Mouse (Mus musculus) myocyte (in vitro differentiated cells): Measurements from ENCODE around the gene Wbp1l.

Experiments used
- CEBPB ChIP-seq: IDR thresholded peaks from 2 replicates; pipeline ENCODE4 v1.6.1; 2011; ENCODE audit warnings: mild to moderate bottlenecking, moderate library complexity; ENCODE audit not compliant: poor library complexity, insufficient read depth, severe bottlenecking
- MYOD1 ChIP-seq, 3 experiments: IDR thresholded peaks; one replicate each; pipeline ENCODE4 v1.6.1; 2011; ENCODE audit warnings: control low read depth in 2 of 3, low read depth in 2 of 3, mild to moderate bottlenecking in 2 of 3, moderate library complexity in 1 of 3; ENCODE audit not compliant: insufficient read length in 2 of 3, control insufficient read depth in 1 of 3
- POLR2A ChIP-seq: IDR thresholded peaks from one replicate; pipeline ENCODE4 v1.6.1; 2011; ENCODE audit warnings: low read depth, mild to moderate bottlenecking, control low read depth, moderate library complexity; ENCODE audit not compliant: insufficient read length
- REST ChIP-seq: IDR thresholded peaks from one replicate; pipeline ENCODE4 v1.6.1; 2011; ENCODE audit warnings: mild to moderate bottlenecking, control low read depth, moderate library complexity; ENCODE audit not compliant: insufficient read depth, insufficient read length
- SRF ChIP-seq: IDR thresholded peaks from one replicate; pipeline ENCODE4 v1.6.1; 2011; ENCODE audit warnings: low read depth; ENCODE audit not compliant: control insufficient read depth, insufficient read length

GRCm38 (mm10) chr19:46658348-46658747, 59.5 kb downstream of the Wbp1l start:
- TF ChIP-seq CEBPB (no peak), POLR2A (no peak), MYOD1 (IDR thresholded peaks at IDR 0.05; ENCODE audit: control insufficient read depth in 1 of 3, insufficient read length in 2 of 3, low read depth in 2 of 3) (no peak), SRF (no peak), REST (no peak)
